Mouse (Mus musculus) lung, postnatal 36 days (tissue): ENCODE data around the gene Disp2.

ENCODE experiments used
- DNase-seq: peaks from one replicate; pipeline ENCODE4 v3.0.0; 2022; ENCODE audit warnings: mixed read lengths

Disp2 gene

GRCm38 (mm10) chr2:118759828-118760227 lies 19.7 kb upstream of the Disp2 start:
- peak; percentile 82 for DNase-seq

- no peak for DNase-seq
Observed at GRCm38 (mm10) chr2:118760311-118761025, 19.1 kb upstream of the Disp2 start.

GRCm38 (mm10) chr2:118761358-118761757 lies 18.2 kb upstream of the Disp2 start:
- no peak for DNase-seq

GRCm38 (mm10) chr2:118761906-118762783 lies 17.4 kb upstream of the Disp2 start, which contains the start of gene Ccdc9b:
Gene Ccdc9b, minus strand, starts transcription at chr2:118762661.
- DNase-seq, result peak; percentile 97

- no peak for DNase-seq
Observed at GRCm38 (mm10) chr2:118762784-118763148, 16.8 kb upstream of the Disp2 start.

GRCm38 (mm10) chr2:118763469-118763868 lies 16.1 kb upstream of the Disp2 start:
- DNase-seq, result peak; percentile 88

- peak; percentile 78 for DNase-seq
Observed at GRCm38 (mm10) chr2:118764094-118764831, 15.3 kb upstream of the Disp2 start.

GRCm38 (mm10) chr2:118764875-118765274 lies 14.6 kb upstream of the Disp2 start:
- DNase-seq, result no peak

GRCm38 (mm10) chr2:118766041-118767033 lies 13.2 kb upstream of the Disp2 start:
- peak; percentile 75 for DNase-seq

- no peak for DNase-seq
Observed at GRCm38 (mm10) chr2:118772158-118772874, 7.2 kb upstream of the Disp2 start, which contains the start of gene Phgr1. Gene Phgr1, plus strand, starts transcription at chr2:118772769.

GRCm38 (mm10) chr2:118774536-118774935 lies 5.0 kb upstream of the Disp2 start:
- no peak for DNase-seq

- no peak for DNase-seq
Observed at GRCm38 (mm10) chr2:118775396-118775795, 4.1 kb upstream of the Disp2 start.

GRCm38 (mm10) chr2:118775846-118776245 lies 3.7 kb upstream of the Disp2 start:
- no peak for DNase-seq

- DNase-seq, result no peak
Observed at GRCm38 (mm10) chr2:118776295-118776694, 3.2 kb upstream of the Disp2 start.

GRCm38 (mm10) chr2:118778418-118778817 lies 1.1 kb upstream of the Disp2 start:
- DNase-seq, result no peak

- no peak for DNase-seq
Observed at GRCm38 (mm10) chr2:118779065-118779464, 454 bp upstream of the Disp2 start.

- DNase-seq, result no peak
Observed at GRCm38 (mm10) chr2:118781115-118781514, 1.6 kb downstream of the Disp2 start.

- DNase-seq, result peak; percentile 67
Observed at GRCm38 (mm10) chr2:118782303-118782702, 2.8 kb downstream of the Disp2 start.

- no peak for DNase-seq
Observed at GRCm38 (mm10) chr2:118783093-118783492, 3.6 kb downstream of the Disp2 start.

- no peak for DNase-seq
Observed at GRCm38 (mm10) chr2:118783663-118784062, 4.1 kb downstream of the Disp2 start.

- DNase-seq, result no peak
Observed at GRCm38 (mm10) chr2:118786525-118786924, 7.0 kb downstream of the Disp2 start.
